Mouse (Mus musculus) kidney, adult 9 months (tissue): ENCODE data around the gene Gpr153.

Experiments used
- DNase-seq: peaks from one replicate; pipeline ENCODE4 v3.0.0; 2022

Gene Gpr153

GRCm38 (mm10) chr4:152324641-152325562 is 50.9 kb downstream of the Gpr153 start:
- DNase-seq, result no peak

- DNase-seq, result peak; percentile 97
These were observed 51.8 kb downstream of the Gpr153 start, which contains the start of gene Rpl22 for GRCm38 (mm10) chr4:152325574-152326411. Gene Rpl22, plus strand, starts transcription at chr4:152325742.

GRCm38 (mm10) chr4:152326543-152326942 is 52.5 kb downstream of the Gpr153 start:
- no peak for DNase-seq

- no peak for DNase-seq
These were observed 54.7 kb downstream of the Gpr153 start for GRCm38 (mm10) chr4:152328691-152329090.

DNA sequence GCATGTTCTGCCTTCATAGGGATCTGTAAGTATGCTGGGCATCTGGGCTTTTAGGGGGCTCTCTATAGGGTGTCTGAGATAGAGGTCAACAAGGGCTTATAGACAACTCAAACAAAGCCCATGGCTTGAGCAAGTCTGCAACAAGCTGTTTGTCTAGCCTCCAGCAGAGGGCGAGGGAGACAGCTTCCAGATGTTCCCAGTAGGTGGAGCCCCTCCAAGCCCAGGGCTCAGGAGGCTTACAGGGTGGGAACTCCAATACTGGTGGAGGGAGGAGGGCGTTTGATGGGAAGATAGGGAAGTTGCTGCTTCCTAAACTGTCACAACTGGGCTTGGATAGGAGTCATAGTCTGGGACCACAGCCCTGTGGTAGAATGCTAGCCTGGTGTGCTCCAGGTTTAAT is 58.9 kb downstream of the Gpr153 start:
- peak; percentile 64 for DNase-seq

- DNase-seq, result no peak
These were observed 59.6 kb downstream of the Gpr153 start for GRCm38 (mm10) chr4:152333587-152333986.
